Mouse (Mus musculus) intestine, embryonic 15.5 days (tissue): ENCODE measurements at regions not wholly inside any gene's neighbourhood (a gene's known extent, or its start where the extent isn't known, plus 50 kb on each side); places are given as distances from the start of the nearest gene placed in this dataset.

ENCODE experiments used
- ATAC-seq: fragments of 200-750 bp; cut with Nextera tagmentation; 2 replicates; pipeline ENCODE4 v1.8.0; 2017; ENCODE audit warnings: moderate TSS enrichment, moderate library complexity
- H3K27ac ChIP-seq: fragments of 300-500 bp; sonication (generic); 2 replicates; pipeline ENCODE4 v1.5.1; 2015; ENCODE audit warnings: mild to moderate bottlenecking, inconsistent platforms
- H3K27me3 ChIP-seq: fragments of 300-500 bp; sonication (generic); replicated peaks from 2 replicates; pipeline ENCODE4 v1.6.1; 2015; ENCODE audit warnings: inconsistent platforms
- H3K36me3 ChIP-seq: fragments of 300-500 bp; sonication (generic); 2 replicates; pipeline ENCODE4 v1.6.1; 2015; ENCODE audit warnings: inconsistent platforms
- H3K4me1 ChIP-seq: fragments of 300-500 bp; sonication (generic); replicated peaks from 2 replicates; pipeline ENCODE4 v1.6.1; 2015; ENCODE audit warnings: inconsistent platforms
- H3K4me2 ChIP-seq: fragments of 300-500 bp; sonication (generic); replicated peaks from 2 replicates; pipeline ENCODE4 v1.6.1; 2015; ENCODE audit warnings: mild to moderate bottlenecking, inconsistent platforms
- H3K4me3 ChIP-seq: fragments of 300-500 bp; sonication (generic); replicated peaks from 2 replicates; pipeline ENCODE4 v1.5.1; 2015; ENCODE audit warnings: inconsistent platforms
- H3K9ac ChIP-seq: fragments of 300-500 bp; sonication (generic); 2 replicates; pipeline ENCODE4 v1.6.1; 2015; ENCODE audit warnings: inconsistent platforms
- H3K9me3 ChIP-seq: fragments of 300-500 bp; sonication (generic); 2 replicates; pipeline ENCODE4 v1.6.1; 2016; ENCODE audit warnings: inconsistent platforms
- WGBS: fragments of 180-500 bp; shearing (Covaris S2); methylation state at CpG from one replicate; pipeline ENCODE4 v1.1.7; 2015; 5-methylcytosine and 5-hydroxymethylcytosine counted together

- ATAC-seq, result no peak
These were observed 346.1 kb upstream of the Pdgfd start for GRCm38 (mm10) chr9:5822234-5822633.

GRCm38 (mm10) chr9:5828871-5829270, 339.5 kb upstream of the Pdgfd start:
- Histone ChIP-seq H3K9me3 (no peaks in the 10 kb centered on the region), H3K4me3 (no peak overlapping the region), H3K9ac (no peak overlapping the region), H3K36me3 (no peaks in the 10 kb centered on the region), H3K4me2 (no peak overlapping the region), H3K27ac (no peak overlapping the region), H3K4me1 (no peaks in the 10 kb centered on the region), H3K27me3 (no peaks in the 10 kb centered on the region)
- peak; percentile 90 for ATAC-seq

More at GRCm38 (mm10) chr9:5822234-5822633, 346.1 kb upstream of the Pdgfd start:
- Histone ChIP-seq H3K9ac (no peak overlapping the region), H3K27me3 (no peaks in the 10 kb centered on the region), H3K36me3 (no peaks in the 10 kb centered on the region), H3K4me3 (no peak overlapping the region), H3K27ac (no peak overlapping the region), H3K9me3 (no peaks in the 10 kb centered on the region), H3K4me2 (no peak overlapping the region), H3K4me1 (no peaks in the 10 kb centered on the region)

- Histone ChIP-seq H3K9ac (no peak overlapping the region), H3K9me3 (no peaks in the 10 kb centered on the region), H3K27me3 (no peaks in the 10 kb centered on the region), H3K36me3 (no peaks in the 10 kb centered on the region), H3K4me2 (no peak overlapping the region), H3K4me1 (no peaks in the 10 kb centered on the region), H3K4me3 (no peak overlapping the region), H3K27ac (no peak overlapping the region)
- 90% methylated on average over 3 of the region's 3 CpGs for WGBS
- no peak for ATAC-seq
These were observed 326.0 kb upstream of the Pdgfd start for GRCm38 (mm10) chr9:5842381-5842780.

GRCm38 (mm10) chr9:5879725-5880124, 288.7 kb upstream of the Pdgfd start:
- Histone ChIP-seq H3K9ac (no peak overlapping the region), H3K27me3 (no peaks in the 10 kb centered on the region), H3K27ac (no peak overlapping the region), H3K4me3 (no peak overlapping the region), H3K36me3 (no peaks in the 10 kb centered on the region), H3K9me3 (no peaks in the 10 kb centered on the region), H3K4me2 (no peak overlapping the region), H3K4me1 (no peaks in the 10 kb centered on the region)
- no peak for ATAC-seq
- 78% methylated on average over 1 of the region's 1 CpGs for WGBS

- Histone ChIP-seq H3K9ac (no peak overlapping the region), H3K4me2 (no peak overlapping the region), H3K4me1 (no peaks in the 10 kb centered on the region), H3K27me3 (no peaks in the 10 kb centered on the region), H3K9me3 (no peaks in the 10 kb centered on the region), H3K4me3 (no peak overlapping the region), H3K27ac (no peak overlapping the region), H3K36me3 (no peaks in the 10 kb centered on the region)
- WGBS, result 81% methylated on average over 1 of the region's 1 CpGs
- ATAC-seq, result no peak
These were observed 245.9 kb upstream of the Pdgfd start for GRCm38 (mm10) chr9:5922526-5922925.

- Histone ChIP-seq H3K27me3 (no peaks in the 10 kb centered on the region), H3K4me2 (no peak overlapping the region), H3K4me3 (no peak overlapping the region), H3K9ac (no peak overlapping the region), H3K4me1 (no peaks in the 10 kb centered on the region), H3K9me3 (no peaks in the 10 kb centered on the region), H3K36me3 (no peaks in the 10 kb centered on the region), H3K27ac (no peak overlapping the region)
- no peak for ATAC-seq
- WGBS, result 87% methylated on average over 19 of the region's 19 CpGs
These were observed 240.1 kb upstream of the Pdgfd start for GRCm38 (mm10) chr9:5928166-5928850.

GRCm38 (mm10) chr9:5972292-5972691, 196.1 kb upstream of the Pdgfd start:
- no peak overlapping the region for H3K4me2 ChIP-seq
- 66% methylated on average over 1 of the region's 1 CpGs for WGBS
- no peak for ATAC-seq
- no peak overlapping the region for H3K4me3 ChIP-seq
- H3K4me1 ChIP-seq, result no peaks in the 10 kb centered on the region
- no peak overlapping the region for H3K27ac ChIP-seq
- H3K9me3 ChIP-seq, result no peaks in the 10 kb centered on the region
- no peak overlapping the region for H3K9ac ChIP-seq
- H3K36me3 ChIP-seq, result no peaks in the 10 kb centered on the region
- H3K27me3 ChIP-seq, result no peaks in the 10 kb centered on the region
